Mouse (Mus musculus): ENCODE data around the gene Tmem18. TPM values are rescaled to one million over a fixed set of nuclear protein-coding genes. Genes with fewer than 3 reads are reported as not detected.

Gene Tmem18
- total RNA-seq, 2 experiments from 2014 or later = 19.2 to 23.4 TPM

Small RNA genes lying within 50 kb of the gene (microRNA-seq; reads per million reads assigned to microRNA genes)
- not detected for gene Gm25243

Other genes starting within 250 kb of the Tmem18 start
- gene Sntg2, start 211.1 kb upstream of the Tmem18 start, total RNA-seq (2021) = 1 to 10 TPM; 1.0 to 1.5 TPM

All from adrenal gland, postnatal 10 days (tissue).